Comparison of ENCODE assay signal across 10 mouse cellular contexts in the genomic region with DNA sequence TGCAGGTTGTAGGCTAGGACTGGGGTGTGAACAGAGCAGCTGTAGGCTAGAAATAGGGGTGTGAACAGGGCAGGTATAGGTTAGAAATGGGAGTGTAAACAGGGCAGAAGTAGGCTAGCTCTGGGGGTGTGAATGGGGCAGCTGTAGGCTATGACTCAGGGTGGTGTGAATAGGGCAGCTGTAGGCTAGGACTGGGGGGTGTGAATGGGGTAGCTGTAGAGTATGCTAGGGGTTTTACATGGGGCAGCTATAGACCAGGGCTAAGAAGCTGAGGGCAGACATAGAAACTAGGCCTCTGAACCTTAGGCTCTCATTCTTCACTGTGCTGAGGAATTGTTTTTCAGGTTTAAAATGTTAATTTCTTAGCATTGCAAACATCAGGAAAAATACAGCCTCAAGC.
"Had no signal": no experiment of that assay in that cellular context is flagged by ENCODE, and none has a peak within 500 bp of the region (broad histone marks: within the 10 kb centered on the region; RNA-seq: fewer than 3 reads in every experiment).

No protein-coding gene starts in this region.

- H3K9me3 ChIP-seq: limb, embryonic 12.5 days; liver, embryonic 13.5 days had no signal

- H3K4me1 ChIP-seq: limb, embryonic 12.5 days; liver, embryonic 13.5 days had no signal

- ATAC-seq: liver, postnatal 0 days had no signal

- H3K27me3 ChIP-seq: limb, embryonic 12.5 days; liver, embryonic 13.5 days had no signal

- H3K27ac ChIP-seq: layer of hippocampus, adult 2 months; limb, embryonic 12.5 days; liver, embryonic 13.5 days had no signal

- H3K4me3 ChIP-seq: layer of hippocampus, adult 2 months; limb, embryonic 12.5 days; liver, embryonic 13.5 days had no signal

- H3K4me2 ChIP-seq: limb, embryonic 12.5 days; liver, embryonic 13.5 days had no signal

- DNase-seq: kidney, adult 18-20 months; kidney, postnatal 4 days; liver; liver, embryonic 13.5 days; liver, postnatal 0 days; lung, postnatal 36 days; right cerebral cortex, postnatal 14 days; thymus, postnatal 4 days had no signal

- H3K9ac ChIP-seq: limb, embryonic 12.5 days; liver, embryonic 13.5 days; liver, postnatal 0 days had no signal
